Mouse (Mus musculus): ENCODE data around the gene 2810408A11Rik.

2810408A11Rik gene

GRCm38 (mm10) chr11:69911701-69912100, 10.9 kb upstream of the 2810408A11Rik start:
- DNase-seq = no peak

DNA sequence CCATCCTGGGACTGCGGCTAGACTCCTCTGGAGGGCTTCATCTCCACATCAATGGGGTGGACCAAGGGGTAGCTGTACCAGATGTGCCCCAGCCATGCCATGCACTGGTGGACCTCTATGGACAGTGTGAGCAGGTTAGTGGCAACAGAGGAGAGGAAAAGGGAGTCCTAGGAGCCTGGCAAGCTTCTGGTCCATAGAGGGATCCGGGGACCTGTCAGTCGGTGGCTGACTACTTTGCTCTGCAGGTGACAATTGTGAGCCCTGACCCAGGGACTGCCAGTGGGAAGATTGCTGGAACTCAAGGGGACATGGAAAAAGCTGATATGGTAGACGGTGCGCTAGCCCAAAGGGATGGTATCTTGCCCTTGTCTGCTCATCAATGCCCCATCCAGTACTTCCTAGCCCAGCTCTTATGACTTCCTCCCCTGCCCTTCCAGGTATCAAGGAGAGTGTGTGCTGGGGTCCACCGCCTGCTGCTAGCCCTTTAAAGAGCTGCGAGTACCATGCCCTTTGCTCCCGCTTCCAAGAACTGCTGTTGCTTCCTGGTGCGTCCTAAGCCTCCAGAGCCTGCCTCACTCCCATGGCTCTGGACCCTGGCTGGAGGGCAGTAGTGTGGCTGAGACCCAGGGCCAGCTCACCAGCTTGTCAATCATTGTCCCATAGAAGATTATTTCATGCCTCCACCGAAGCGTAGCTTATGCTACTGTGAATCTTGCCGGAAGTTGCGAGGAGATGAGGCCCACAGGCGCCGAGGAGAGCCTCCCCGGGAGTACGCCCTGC, 10.2 kb upstream of the 2810408A11Rik start:
- DNase-seq = no peak

DNA sequence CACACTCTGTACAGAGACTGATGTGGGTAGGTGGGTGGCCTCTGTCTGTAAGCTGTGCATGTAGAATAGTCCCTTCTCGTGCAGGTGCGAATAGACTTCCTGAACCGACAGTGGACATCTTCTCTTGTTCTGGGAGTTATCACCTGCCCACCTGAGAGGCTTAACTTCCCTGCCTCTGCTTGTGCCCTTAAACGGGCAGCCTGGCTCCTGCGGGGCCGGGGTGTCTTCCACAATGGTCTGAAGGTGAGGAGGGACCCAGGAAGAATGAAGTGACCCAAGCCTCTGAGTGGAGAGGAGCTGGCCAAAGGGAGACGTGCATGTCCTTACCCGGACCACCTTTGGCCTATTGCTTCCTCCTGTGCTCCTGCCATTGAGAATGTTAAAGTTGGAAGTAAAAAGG, 9.4 kb upstream of the 2810408A11Rik start:
- DNase-seq = no peak

DNA sequence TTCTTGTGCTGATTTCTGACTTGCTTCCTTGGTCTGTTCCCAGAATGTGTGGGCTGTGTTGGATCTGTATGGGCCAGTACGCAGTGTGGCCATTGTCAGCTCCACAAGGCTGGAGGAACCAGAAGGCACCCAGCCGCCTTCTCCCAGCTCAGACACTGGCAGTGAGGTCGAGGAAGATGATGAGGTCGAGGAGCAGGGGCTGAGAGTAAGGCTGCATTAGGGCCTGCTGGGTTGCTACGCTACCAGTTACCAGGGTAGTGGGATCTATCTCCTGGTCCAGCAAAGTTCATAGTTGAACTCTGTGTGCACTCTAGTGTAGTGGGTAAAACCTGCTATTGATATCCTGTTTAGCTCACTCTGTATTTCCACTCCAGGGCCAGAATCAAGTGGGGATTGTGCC, 8.4 kb upstream of the 2810408A11Rik start:
- no peak for DNase-seq

GRCm38 (mm10) chr11:69908645-69909044, 7.9 kb upstream of the 2810408A11Rik start:
- DNase-seq = no peak

DNA sequence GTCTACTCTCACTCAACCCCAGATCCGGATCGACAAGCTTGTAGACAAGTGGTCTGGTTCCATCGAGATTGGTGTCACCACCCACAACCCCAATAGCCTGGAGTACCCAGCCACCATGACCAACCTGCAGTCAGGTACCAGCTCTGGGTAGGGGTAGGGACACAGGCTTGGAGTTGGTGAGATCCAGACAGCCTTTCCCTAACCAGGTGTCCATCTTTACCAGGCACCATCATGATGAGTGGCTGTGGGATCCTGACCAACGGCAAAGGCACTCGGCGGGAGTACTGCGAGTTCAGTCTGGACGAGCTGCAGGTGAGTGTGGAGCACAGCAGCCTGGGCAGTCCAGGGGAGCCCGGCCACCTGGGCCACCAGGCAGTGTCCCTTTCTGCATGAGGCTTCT, 3.5 kb upstream of the 2810408A11Rik start:
- no peak for DNase-seq

GRCm38 (mm10) chr11:69902972-69903371, 2.2 kb upstream of the 2810408A11Rik start:
- DNase-seq = no peak

DNA sequence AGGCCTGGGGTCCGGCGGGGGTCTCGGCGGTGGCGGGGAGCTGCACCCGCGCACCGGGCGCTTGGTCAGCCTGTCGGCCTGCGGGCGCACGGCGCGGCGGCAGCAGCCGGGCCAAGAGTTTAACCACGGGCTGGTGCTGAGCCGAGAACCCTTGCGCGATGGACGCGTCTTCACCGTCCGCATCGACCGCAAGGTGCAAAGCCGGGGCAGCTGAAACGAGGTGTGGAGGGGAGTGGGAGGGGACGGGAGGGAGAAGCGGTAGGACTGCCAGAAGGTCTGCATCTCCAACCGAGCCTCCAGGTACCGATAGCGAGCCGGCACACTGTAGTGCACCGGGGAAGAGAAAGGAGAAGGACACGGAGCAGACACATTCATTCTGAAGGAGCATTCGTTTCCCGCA, 1.2 kb upstream of the 2810408A11Rik start:
- no peak for DNase-seq

DNA sequence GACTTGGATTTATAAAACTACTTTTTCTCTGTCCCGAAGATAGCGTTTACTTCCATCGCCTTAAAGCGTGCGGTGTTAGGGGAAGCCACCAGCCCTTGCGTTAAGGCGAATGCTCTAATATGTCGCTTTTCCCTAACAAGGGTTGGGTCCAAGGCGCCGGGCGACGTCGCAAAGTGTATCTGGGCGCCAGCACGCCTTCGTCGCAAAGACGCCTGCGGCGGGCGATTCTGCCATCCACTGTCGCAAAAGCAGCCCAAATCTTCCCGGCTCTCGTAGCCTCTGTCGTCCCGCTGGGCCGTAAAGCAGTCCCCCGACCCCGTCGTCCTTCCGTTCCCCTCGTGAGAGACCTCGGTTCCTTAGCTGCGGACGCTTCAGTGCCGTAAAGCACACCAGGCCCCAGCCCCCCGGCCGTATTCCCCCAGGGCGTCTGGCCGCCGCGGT, 639 bp upstream of the 2810408A11Rik start:
- peak; percentile 93 for DNase-seq

DNA sequence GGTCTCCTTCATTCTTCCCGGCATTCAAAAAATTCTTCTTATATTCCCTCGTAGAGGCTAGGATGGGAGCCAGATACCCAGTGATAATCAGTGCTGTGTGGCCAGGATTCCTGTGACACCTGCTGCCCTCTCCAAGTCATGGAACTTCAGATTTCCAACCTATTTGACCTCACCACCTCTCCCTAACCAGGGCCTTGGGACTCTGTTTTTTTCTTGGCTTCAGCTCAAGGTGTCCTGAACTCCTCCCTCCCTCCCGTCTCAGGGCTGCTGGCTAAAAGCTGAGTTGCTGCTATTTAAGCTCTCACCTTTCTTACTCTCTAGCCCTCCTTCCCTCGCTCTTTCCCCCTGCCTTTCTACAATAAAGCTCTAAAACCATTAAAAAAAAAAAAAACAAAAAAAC, 917 bp downstream of the 2810408A11Rik start:
- DNase-seq = no peak

DNA sequence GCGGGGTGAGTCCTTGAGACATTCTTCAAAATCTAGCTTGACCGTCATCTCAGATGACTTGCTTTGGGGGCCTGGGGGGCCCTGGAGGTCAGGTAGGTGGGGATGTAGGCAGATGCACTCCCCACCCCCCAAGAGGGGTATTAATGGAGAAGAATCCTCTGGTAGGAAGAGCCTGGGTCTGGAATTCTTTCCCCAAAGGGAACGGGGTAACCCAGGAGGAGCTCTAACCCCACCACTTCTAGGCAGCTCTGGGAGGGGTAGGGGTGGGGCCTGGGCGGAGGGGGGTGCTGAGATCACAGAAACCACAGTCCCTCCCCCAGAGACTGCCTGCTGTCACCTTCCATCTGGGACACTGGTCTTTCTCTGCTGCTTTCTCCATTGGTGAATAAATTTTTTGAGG, 5.5 kb downstream of the 2810408A11Rik start, which contains the start of gene Acap1:
Gene Acap1 (minus strand): TSS at position 249 of the 400 bp plus-strand sequence.
- DNase-seq = no peak

DNA sequence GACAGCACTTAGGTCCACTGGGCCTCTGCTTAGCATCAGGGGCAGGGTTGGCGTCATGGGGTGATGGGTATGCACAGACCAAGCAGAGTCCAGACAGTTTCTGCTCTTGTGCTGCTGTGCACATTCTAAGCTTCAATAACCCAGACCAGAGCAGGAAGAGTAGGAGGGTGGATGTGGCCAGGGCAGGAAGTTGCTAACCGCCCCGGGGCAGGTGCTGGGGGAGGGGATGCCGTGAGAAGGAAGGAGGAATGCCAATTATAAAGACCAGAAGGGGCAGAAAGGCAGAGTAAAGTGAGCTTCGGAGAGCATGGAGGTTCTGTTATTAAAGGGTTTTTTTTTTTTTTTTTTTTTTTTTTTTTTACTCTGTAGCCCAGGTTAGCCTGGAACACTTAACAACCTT, 6.1 kb downstream of the 2810408A11Rik start:
- DNase-seq = no peak

DNA sequence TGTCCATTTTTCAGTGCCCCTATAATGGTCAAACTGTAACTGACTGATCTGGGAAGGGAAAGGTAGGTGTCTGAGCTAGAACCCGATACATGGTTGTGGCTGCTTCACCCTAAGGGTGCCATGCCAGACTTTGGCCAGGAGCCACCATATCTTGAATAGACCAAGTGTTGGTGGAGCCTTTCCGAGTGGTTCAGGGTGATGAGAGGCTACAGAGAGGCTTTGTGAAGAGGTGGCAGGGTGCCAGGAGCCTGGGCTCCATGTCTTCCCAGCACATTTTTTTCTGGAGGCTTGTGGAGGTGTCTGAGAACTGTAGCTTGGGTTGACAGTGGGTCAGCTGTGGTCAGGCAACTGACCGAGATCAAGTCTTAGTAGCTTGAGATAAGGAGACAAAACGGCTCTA, 9.3 kb downstream of the 2810408A11Rik start:
- DNase-seq = no peak

- no peak for DNase-seq
Observed at GRCm38 (mm10) chr11:69886907-69887635, 13.7 kb downstream of the 2810408A11Rik start.

DNA sequence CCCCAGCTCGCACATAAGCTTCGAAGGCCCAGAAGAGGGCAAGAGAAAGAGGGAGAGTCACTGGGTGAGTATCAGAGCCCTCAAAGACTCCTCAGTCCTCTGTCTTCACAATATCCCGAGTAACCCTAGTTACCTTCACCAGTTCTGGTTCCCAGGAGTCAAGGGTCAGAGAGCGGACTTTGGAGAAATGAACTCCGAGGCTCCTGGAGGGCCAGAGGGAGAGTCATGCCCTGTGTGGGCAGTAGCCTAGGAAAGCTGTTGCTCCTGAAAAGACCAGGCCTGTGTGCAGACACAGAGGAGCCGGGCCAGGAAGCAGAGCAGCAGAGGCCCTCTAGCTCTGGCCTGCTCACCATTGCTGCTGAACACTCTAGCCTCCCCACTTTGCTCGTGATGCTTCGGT, 16.1 kb downstream of the 2810408A11Rik start:
- no peak for DNase-seq

GRCm38 (mm10) chr11:69884240-69884639, 16.5 kb downstream of the 2810408A11Rik start:
- no peak for DNase-seq

- DNase-seq = no peak
Observed at GRCm38 (mm10) chr11:69883527-69884151, 17.1 kb downstream of the 2810408A11Rik start.

- DNase-seq = no peak
Observed at GRCm38 (mm10) chr11:69883066-69883465, 17.7 kb downstream of the 2810408A11Rik start.

DNA sequence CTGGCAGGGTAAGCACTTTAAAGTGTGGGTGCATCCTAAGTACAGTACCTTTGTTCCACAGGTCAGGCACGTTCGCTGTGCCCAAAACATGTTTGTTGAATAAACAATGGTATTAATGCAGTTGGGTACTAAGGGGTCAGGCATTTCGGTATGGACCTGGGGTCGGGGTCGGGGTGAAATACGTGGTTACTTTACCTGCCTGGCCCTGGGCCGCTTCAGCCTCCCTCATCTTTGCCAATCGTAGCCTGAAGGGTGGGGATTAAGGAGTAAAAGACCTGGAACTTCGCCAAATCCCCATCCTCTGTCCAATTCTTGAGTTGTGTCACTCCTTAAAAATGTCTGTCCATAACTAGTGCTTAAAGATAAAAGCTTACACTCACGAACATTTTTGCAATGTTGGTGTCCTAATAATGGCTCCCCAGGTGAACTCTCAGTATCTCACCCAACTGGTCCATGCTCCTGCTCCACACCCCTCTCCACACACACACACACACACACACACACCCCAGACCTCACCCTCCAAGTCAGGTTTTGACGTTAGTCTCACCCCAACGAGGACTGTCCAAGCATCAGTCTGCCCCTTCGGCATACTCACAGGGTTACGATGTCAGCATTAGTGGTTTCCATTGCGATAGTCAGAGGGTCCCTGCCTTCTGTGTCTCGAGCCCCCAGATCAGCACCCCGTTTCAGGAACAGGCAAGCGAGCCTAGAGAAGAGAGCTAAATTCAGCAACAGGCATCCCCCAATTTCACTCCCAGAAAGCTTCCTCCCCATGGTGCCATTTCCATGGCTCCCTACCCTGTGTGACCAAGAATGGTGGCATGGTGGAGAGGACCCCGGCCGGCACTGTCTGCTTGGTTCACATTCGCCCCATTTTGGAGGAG, 18.8 kb downstream of the 2810408A11Rik start:
- DNase-seq = no peak

GRCm38 (mm10) chr11:69880853-69881603, 19.8 kb downstream of the 2810408A11Rik start, which contains the start of gene Kctd11:
Gene Kctd11, minus strand, starts transcription at chr11:69881406.
- peak; percentile 70 for DNase-seq

- peak; percentile 48 for DNase-seq
Observed at GRCm38 (mm10) chr11:69880506-69880852, 20.3 kb downstream of the 2810408A11Rik start.

DNA sequence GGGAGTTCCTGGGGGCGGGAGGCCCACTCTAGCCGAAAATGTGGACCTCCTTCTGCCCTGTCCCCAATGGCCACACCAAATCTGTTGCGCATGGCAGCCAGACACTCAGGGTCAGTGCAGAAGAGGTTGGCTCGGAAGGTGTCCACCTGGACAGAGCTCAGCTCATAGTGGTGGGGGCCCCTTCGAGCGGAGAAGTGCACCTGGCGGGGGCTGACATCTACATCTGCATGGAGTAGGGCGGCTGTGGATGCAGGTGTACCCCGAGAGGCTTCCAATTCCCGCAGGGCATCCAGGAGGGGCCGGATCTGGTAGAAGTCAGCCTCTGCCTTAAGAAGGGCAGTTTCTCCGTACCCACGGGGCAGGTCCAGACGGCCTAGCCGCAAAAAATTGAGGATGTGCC, 21.1 kb downstream of the 2810408A11Rik start:
- DNase-seq = no peak
